Mouse (Mus musculus) neural tube, embryonic 13.5 days (tissue): ENCODE results near the gene Dlgap3. TPM values are rescaled to one million over a fixed set of nuclear protein-coding genes. Genes with fewer than 3 reads are reported as not detected.

Source experiments
- ATAC-seq: fragments of 200-750 bp; cut with Nextera tagmentation; 2 replicates; pipeline ENCODE4 v1.8.0; 2017; ENCODE audit warnings: low read depth, mild to moderate bottlenecking, moderate TSS enrichment, moderate library complexity
- H3K27ac ChIP-seq: fragments of 300-500 bp; sonication (generic); replicated peaks from 2 replicates; pipeline ENCODE4 v1.5.1; 2015; ENCODE audit warnings: moderate library complexity, mild to moderate bottlenecking, inconsistent platforms
- H3K27me3 ChIP-seq: fragments of 300-500 bp; sonication (generic); 2 replicates; pipeline ENCODE4 v1.6.1; 2015; ENCODE audit warnings: mild to moderate bottlenecking, inconsistent platforms
- H3K36me3 ChIP-seq: fragments of 300-500 bp; sonication (generic); 2 replicates; pipeline ENCODE4 v1.6.1; 2015; ENCODE audit warnings: mild to moderate bottlenecking, inconsistent platforms
- H3K4me1 ChIP-seq: fragments of 300-500 bp; sonication (generic); replicated peaks from 2 replicates; pipeline ENCODE4 v1.6.1; 2015; ENCODE audit warnings: inconsistent platforms
- H3K4me2 ChIP-seq: fragments of 300-500 bp; sonication (generic); 2 replicates; pipeline ENCODE4 v1.6.1; 2015; ENCODE audit warnings: inconsistent platforms, mild to moderate bottlenecking, moderate library complexity
- H3K4me3 ChIP-seq: fragments of 300-500 bp; sonication (generic); 2 replicates; pipeline ENCODE4 v1.5.1; 2015; ENCODE audit warnings: mild to moderate bottlenecking, inconsistent platforms
- H3K9ac ChIP-seq: fragments of 300-500 bp; sonication (generic); 2 replicates; pipeline ENCODE4 v1.6.1; 2015; ENCODE audit warnings: moderate library complexity, mild to moderate bottlenecking, inconsistent platforms
- H3K9me3 ChIP-seq: fragments of 300-500 bp; sonication (generic); 2 replicates; pipeline ENCODE4 v1.6.1; 2016; ENCODE audit warnings: inconsistent platforms
- WGBS: fragments of 180-500 bp; shearing (Covaris S2); methylation state at CpG from one replicate; pipeline ENCODE4 v1.1.7; 2015; 5-methylcytosine and 5-hydroxymethylcytosine counted together
- polyA plus RNA-seq: library from polyadenylated mRNA; unstranded; fragments of >200 nt; fragmentation: Nextera tagmentation; extraction: Ambion mirVana; gene quantifications from 2 replicates; pipeline ENCODE4 v1.2.1, GENCODE M21; 2015

Gene Dlgap3
- polyA plus RNA-seq, 1 experiment from 2014 or later, result 13.4 TPM

DNA sequence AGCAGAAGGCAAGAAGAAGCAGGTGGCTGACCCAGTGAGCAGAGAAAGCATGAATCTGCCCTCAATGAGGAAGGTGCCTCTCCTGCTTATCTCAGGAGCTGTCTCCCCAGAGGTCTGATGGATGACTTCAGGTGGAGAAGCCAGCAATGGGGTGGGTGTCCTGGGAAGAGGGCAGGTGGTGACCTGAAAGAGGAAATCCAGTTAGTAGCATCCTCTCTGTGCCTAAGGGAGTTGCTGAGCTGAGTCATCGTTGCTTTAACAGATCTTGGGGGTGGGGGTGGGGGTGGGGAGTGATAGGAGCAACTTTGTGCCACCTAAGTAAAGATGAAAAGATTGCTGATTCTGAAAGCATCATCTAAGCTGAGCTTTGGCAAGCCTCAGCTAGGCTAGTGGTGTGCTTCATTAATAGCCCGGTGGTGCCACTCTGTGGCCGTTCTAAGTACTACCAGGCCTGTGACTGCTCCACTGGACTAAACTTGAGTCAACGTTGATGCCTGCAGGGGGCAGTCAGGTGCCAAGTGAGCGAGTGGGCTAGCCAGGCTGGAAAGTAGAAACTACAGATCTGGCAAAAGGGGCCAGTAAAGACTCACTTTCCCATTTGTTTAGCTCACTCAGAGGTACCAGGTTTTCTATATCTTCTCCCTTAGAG is 80.8 kb downstream of the Dlgap3 start:
- H3K27ac ChIP-seq, result no peak overlapping the region
- H3K4me1 ChIP-seq, result peaks cover 14% of the 10 kb centered on the region
- H3K4me3 ChIP-seq, result no peak overlapping the region
- ATAC-seq, result peak; percentile 92
- no peaks in the 10 kb centered on the region for H3K27me3 ChIP-seq
- H3K36me3 ChIP-seq, result peaks cover 22% of the 10 kb centered on the region
- H3K9me3 ChIP-seq, result no peaks in the 10 kb centered on the region
- H3K9ac ChIP-seq, result no peak overlapping the region
- H3K4me2 ChIP-seq, result no peak overlapping the region
- 4% methylated on average over 5 of the region's 5 CpGs for WGBS

DNA sequence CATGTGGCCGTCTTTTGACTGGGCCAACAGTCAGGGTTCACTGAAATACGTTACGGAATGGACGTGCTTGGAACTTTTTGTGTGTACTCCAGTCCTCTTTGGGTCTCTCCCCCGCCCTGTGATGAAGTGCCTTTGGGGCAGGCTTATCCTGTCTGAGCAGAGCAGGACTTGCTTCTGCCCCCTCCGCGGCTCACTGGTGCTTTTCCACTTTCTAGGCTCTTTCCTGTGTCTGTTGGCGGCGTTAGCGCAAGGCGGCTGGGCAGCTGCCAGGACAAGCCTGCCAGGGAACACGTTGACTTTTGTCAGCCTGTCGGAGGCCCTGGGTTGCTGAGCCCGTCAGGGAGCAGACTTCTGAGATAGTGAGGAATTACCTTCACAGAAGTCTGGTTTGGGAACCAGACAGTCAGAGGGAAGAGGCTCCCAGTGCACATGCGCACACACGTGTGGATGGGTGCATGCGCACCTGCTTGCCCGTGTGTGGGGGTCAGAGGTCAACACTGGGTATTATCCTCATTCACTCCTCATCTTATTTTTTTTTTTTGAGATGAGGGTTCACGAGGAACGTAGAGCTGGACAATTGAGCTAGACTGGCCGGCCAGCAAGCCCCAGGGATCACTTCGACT is 83.1 kb downstream of the Dlgap3 start:
- Histone ChIP-seq H3K36me3 (peaks cover 15% of the 10 kb centered on the region), H3K9ac (peak overlapping the region; percentile 23; the same call in 1 of the 2 replicates), H3K4me3 (no peak overlapping the region), H3K27me3 (no peaks in the 10 kb centered on the region), H3K4me2 (no peak overlapping the region), H3K27ac (no peak overlapping the region), H3K4me1 (peaks cover 7% of the 10 kb centered on the region; the same call in 1 of the 2 replicates), H3K9me3 (no peaks in the 10 kb centered on the region)
- 65% methylated on average over 22 of the region's 22 CpGs for WGBS
- ATAC-seq, result no peak

DNA sequence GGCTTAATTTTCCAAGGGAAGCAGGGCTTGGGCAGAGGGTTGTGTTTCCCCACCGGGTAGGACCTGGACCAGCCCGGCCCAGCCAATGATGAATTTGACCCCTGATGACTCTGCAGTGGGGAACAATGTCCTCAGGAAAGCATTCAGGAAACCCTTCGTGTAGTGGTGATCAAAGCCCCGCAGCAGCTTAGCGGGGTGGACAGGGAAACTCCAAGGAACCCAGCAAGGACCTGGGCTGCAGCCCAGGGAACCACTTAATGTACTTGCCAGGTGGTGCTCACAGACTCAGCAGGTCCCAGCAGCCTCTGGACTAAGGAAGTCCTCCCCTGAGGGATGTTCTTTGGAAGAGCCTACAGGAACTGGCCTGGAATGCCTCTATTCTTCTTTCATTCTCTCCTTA is 87.7 kb downstream of the Dlgap3 start:
- H3K4me3 ChIP-seq, result no peak overlapping the region
- WGBS, result 66% methylated on average over 5 of the region's 5 CpGs
- no peak for ATAC-seq
- no peaks in the 10 kb centered on the region for H3K36me3 ChIP-seq
- no peaks in the 10 kb centered on the region for H3K9me3 ChIP-seq
- H3K4me1 ChIP-seq, result peaks cover 5% of the 10 kb centered on the region; the same call in 1 of the 2 replicates
- H3K9ac ChIP-seq, result no peak overlapping the region
- H3K4me2 ChIP-seq, result no peak overlapping the region
- H3K27ac ChIP-seq, result no peak overlapping the region
- H3K27me3 ChIP-seq, result no peaks in the 10 kb centered on the region

DNA sequence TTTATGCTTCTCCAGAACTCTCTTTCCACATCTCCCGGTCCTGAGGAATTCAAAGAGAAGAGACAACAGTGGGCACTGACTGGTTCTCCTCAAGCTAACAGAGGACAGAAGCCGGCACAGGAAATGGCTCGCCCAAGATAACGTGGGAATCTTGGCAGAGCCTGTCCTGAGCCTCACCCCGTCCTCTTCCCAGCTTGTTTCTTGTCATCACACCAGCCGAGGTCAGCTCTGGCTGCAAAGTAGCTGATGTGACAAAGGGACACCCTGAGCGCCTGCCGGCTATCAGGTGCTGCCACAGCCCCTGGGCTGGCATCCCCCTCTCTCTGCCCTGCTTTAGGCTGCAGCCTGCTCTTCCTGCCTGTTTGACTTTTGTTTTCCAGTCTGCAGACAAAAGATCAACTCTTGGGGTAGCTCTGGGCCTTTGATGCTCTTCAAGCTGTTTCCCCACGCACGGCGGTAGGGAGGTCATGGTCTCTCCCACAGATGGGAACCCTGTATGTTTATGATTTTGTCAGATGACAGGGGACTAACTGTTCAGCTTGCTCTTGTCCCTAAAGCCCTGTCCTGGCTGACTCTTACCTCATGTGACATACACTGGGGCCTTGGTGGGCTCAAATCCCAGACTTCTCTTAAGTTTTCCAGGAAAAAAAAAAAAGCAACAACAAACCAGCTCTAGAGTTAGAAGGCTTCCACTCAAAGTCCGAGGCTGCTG is 89.3 kb downstream of the Dlgap3 start:
- 60% methylated on average over 12 of the region's 12 CpGs for WGBS
- H3K9ac ChIP-seq, result no peak overlapping the region
- H3K4me1 ChIP-seq, result no peaks in the 10 kb centered on the region
- ATAC-seq, result no peak
- no peaks in the 10 kb centered on the region for H3K9me3 ChIP-seq
- no peak overlapping the region for H3K4me3 ChIP-seq
- H3K4me2 ChIP-seq, result no peak overlapping the region
- H3K27ac ChIP-seq, result 0 out of 2 replicates have a peak overlapping the region, but pooled peaks have one; percentile 23
- H3K36me3 ChIP-seq, result no peaks in the 10 kb centered on the region
- H3K27me3 ChIP-seq, result no peaks in the 10 kb centered on the region

DNA sequence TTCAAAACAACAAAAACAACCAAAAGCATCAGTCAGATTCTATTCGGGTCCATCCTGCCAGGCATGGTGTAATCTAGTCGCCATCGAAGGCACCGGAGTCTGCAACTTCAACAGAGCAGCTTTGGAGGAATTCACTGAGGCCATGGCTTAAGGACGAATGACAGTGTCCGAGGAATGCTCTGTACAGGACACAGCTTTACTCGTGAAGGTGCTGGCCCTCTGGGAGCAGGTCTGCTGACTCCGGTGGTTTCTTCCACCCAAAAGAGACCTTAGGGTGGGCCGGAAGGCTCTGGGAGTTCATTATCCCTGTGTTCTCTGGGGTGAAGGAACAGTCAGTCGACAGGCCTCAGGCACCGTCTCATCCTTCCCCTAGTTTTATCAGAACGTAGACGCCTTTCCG is 92.6 kb downstream of the Dlgap3 start:
- Histone ChIP-seq H3K27ac (no peak overlapping the region), H3K4me1 (no peaks in the 10 kb centered on the region), H3K36me3 (no peaks in the 10 kb centered on the region), H3K9me3 (no peaks in the 10 kb centered on the region), H3K4me3 (no peak overlapping the region), H3K4me2 (no peak overlapping the region), H3K9ac (no peak overlapping the region), H3K27me3 (no peaks in the 10 kb centered on the region)
- no peak for ATAC-seq
- WGBS, result 91% methylated on average over 14 of the region's 14 CpGs

DNA sequence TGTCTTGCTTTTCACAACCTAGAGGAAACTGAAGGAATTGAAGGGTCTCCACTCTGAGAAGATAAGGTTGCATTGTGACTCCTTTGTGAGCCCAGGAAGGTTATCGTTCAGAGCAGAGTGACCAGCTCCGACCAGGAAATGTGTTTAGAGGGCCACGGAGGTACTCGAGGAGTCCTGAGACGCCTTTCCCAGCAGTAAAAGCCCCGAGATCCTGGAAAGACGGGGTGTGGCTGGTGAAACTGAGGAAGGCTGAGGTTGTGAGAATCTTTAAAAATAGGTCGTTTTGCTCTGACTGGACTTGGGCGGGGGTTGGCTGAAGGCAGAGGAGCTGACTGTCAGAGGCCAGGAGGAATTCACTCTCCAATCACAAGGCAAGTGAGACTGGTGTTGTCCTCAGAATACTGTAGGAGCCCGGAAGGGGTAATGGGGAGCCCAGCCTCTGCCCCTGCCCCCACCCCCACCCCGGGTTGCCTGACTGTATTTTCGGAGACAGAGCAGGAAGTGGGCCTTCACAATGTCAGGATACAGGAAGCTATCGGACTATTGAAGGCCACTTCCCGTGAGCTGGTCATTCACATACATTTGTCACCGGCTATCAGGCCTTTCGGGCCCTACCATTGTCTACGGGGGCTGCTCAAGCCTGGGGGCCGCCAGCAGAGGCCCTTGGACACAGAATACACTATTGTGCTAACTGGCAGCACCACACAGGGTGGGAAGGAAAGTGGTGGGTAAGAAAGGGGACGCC is 94.6 kb downstream of the Dlgap3 start:
- Histone ChIP-seq H3K4me1 (no peaks in the 10 kb centered on the region), H3K27ac (0 out of 2 replicates have a peak overlapping the region, but pooled peaks have one; percentile 46), H3K9ac (no peak overlapping the region), H3K36me3 (no peaks in the 10 kb centered on the region), H3K9me3 (no peaks in the 10 kb centered on the region), H3K4me2 (no peak overlapping the region), H3K27me3 (no peaks in the 10 kb centered on the region), H3K4me3 (no peak overlapping the region)
- ATAC-seq, result no peak
- 62% methylated on average over 19 of the region's 19 CpGs for WGBS

DNA sequence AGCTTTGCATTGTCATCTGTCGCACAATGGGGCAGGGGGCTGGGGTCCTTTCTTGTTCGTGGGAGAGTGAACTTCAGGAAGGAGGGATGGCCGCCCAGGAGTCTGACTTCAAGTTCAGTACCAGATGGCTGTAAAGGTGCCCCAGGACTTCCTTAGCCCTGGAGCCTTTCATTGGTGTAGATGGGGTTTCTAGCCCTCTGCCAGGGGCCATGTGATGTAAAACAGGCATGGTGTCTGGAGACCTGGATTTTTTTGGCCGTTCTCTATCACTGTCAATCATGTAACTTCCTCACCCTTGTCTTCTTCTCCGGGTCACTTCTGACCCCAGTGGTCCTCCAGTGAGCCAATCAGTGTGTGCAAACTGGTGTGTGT is 95.2 kb downstream of the Dlgap3 start:
- H3K9me3 ChIP-seq, result no peaks in the 10 kb centered on the region
- no peaks in the 10 kb centered on the region for H3K4me1 ChIP-seq
- H3K4me2 ChIP-seq, result no peak overlapping the region
- no peaks in the 10 kb centered on the region for H3K27me3 ChIP-seq
- H3K9ac ChIP-seq, result no peak overlapping the region
- WGBS, result 57% methylated on average over 5 of the region's 5 CpGs
- no peaks in the 10 kb centered on the region for H3K36me3 ChIP-seq
- no peak overlapping the region for H3K4me3 ChIP-seq
- no peak overlapping the region for H3K27ac ChIP-seq
- ATAC-seq, result no peak

DNA sequence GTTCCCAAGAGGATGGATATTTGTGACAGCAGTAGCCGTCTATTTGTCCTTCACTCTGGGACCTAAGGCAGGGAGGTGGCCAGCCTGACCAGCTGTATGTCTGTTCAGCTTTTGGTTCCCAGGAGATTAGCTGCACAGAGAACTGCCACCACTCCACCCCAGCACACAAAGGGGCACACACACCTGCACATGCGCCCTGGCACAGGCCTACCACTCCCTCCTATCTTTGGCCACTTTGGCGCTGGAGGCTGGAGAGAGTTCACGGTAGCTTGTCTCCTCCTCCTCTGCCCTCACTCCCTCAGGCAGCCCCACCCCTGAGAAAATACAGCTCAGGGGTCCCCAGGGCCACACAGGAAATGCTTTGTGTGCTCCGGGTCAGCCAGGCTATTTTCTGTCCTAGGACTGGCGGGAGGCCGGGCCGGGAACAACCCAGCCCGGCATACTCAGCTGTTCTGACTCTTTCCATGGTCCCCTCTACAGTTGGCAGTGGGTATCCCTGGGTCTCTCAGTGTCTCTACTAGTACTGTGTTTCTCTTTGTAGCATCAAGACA is 109.5 kb downstream of the Dlgap3 start:
- Histone ChIP-seq H3K27me3 (no peaks in the 10 kb centered on the region), H3K4me3 (no peak overlapping the region), H3K27ac (0 out of 2 replicates have a peak overlapping the region, but pooled peaks have one; percentile 13), H3K9me3 (no peaks in the 10 kb centered on the region), H3K4me1 (no peaks in the 10 kb centered on the region; the same call in 1 of the 2 replicates), H3K9ac (no peak overlapping the region), H3K36me3 (no peaks in the 10 kb centered on the region), H3K4me2 (no peak overlapping the region)
- no peak for ATAC-seq
- WGBS, result 63% methylated on average over 9 of the region's 9 CpGs

DNA sequence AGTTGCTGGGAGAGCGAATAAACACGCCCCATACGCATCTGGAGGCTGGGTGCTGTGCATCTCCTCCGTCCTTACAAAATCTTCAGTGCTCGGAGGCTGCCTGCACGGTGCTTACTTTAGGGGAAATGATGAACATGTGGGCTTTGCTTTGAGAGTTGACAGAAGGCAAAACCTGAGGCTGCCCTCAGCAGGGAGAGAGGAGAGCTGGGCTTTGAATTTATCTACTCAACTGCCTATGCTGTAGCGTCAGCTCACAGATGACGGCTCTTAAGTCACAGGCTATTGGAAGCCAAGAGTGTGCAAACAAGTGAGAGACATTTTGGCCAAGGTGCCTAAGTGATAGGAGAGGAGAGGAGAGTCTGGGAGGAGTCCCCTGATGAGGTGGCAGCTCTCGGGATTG is 110.2 kb downstream of the Dlgap3 start:
- Histone ChIP-seq H3K9me3 (no peaks in the 10 kb centered on the region), H3K9ac (no peak overlapping the region), H3K36me3 (no peaks in the 10 kb centered on the region), H3K4me3 (no peak overlapping the region), H3K27ac (0 out of 2 replicates have a peak overlapping the region, but pooled peaks have one; percentile 13), H3K27me3 (no peaks in the 10 kb centered on the region), H3K4me2 (no peak overlapping the region), H3K4me1 (no peaks in the 10 kb centered on the region; the same call in 1 of the 2 replicates)
- no peak for ATAC-seq
- 78% methylated on average over 9 of the region's 9 CpGs for WGBS
